Mouse (Mus musculus) G1E (cell line): ENCODE data around the gene Amt. TPM values are rescaled to one million over a fixed set of nuclear protein-coding genes. Genes with fewer than 3 reads are reported as not detected.

Experiments used
- ATAC-seq: 2 replicates; pipeline ENCODE4 v1.8.0; 2016; ENCODE audit warnings: mild to moderate bottlenecking; ENCODE audit not compliant: insufficient number of reproducible peaks, poor library complexity, low FRiP score, severe bottlenecking; ENCODE audit errors: extremely low read depth
- DNase-seq: peaks from one replicate; pipeline ENCODE4 v3.0.0; 2012; ENCODE audit warnings: low spot score
- H3K27me3 ChIP-seq: 2 replicates; pipeline ENCODE4 v1.6.1; 2012; ENCODE audit warnings: mild to moderate bottlenecking, low read length, inconsistent platforms; ENCODE audit not compliant: insufficient read depth
- H3K36me3 ChIP-seq: replicated peaks from 2 replicates; pipeline ENCODE3; 2012; ENCODE audit warnings: mild to moderate bottlenecking, inconsistent platforms
- H3K4me1 ChIP-seq: 2 replicates; pipeline ENCODE4 v1.6.1; 2012; ENCODE audit warnings: low read depth, low read length, inconsistent platforms, mixed read lengths; ENCODE audit not compliant: insufficient read depth
- H3K4me3 ChIP-seq: 2 replicates; pipeline ENCODE4 v1.5.1; 2012; ENCODE audit warnings: low read depth, mild to moderate bottlenecking, inconsistent platforms, low read length, moderate library complexity, mixed read lengths
- H3K9me3 ChIP-seq: replicated peaks from 2 replicates; pipeline ENCODE4 v1.6.1; 2012; ENCODE audit warnings: inconsistent platforms
- CTCF ChIP-seq: IDR thresholded peaks from 2 replicates; pipeline ENCODE4 v1.5.1; 2012; ENCODE audit warnings: low read depth, low read length, inconsistent platforms, mixed read lengths
- GATA1 ChIP-seq: IDR thresholded peaks from 2 replicates; pipeline ENCODE4 v1.6.1; 2012; ENCODE audit warnings: borderline replicate concordance, low read length, inconsistent platforms, mixed read lengths
- GATA2 ChIP-seq: IDR thresholded peaks from 2 replicates; pipeline ENCODE4 v1.6.1; 2012; ENCODE audit warnings: low read depth, low read length, inconsistent platforms, borderline replicate concordance
- POLR2AphosphoS5 ChIP-seq: IDR thresholded peaks from 2 replicates; pipeline ENCODE4 v1.6.1; 2012; ENCODE audit warnings: low read depth, low read length, inconsistent platforms; ENCODE audit not compliant: insufficient replicate concordance
- TAL1 ChIP-seq: conservative IDR thresholded peaks from 2 replicates; pipeline ENCODE4 v1.6.1; 2012; ENCODE audit warnings: low read depth, low read length, inconsistent platforms, mixed read lengths
- polyA plus RNA-seq: library from polyadenylated mRNA; stranded (reverse); fragments of >175 nt; gene quantifications from 2 replicates; pipeline ENCODE4 v1.2.3, GENCODE M21; 2012
- total RNA-seq, 2 experiments: library from RNA; stranded (forward) in 1 of 2; stranded (reverse) in 1 of 2; fragments of 200-1000 nt in 1 of 2; fragments of >200 nt in 1 of 2; fragmentation: Nextera tagmentation in 1 of 2; gene quantifications; 2 replicates each; pipeline ENCODE4 v1.2.3; 2014 to 2017

Gene Amt
- total and polyA plus RNA-seq, 3 experiments: 0.09 to 0.90 (median 0.44) TPM

DNA sequence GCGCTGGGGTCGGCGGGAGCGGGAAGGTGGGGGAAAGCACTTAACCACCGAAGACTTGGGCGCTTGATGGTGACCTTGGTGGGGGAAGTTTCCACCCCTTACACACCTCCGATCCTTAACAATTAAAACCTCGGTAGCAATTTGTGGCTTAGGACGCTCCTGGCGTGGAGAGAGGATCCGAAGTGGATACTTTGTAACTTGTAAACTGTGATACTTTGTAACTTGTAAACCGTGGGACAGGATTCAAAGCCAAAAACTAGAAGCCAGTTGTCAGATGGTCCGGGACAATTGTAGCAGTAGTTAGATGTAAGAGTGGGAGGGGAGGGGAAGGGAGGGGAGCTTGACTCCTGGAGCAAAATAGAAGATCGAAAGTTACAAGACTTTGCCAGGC, 51.6 kb downstream of the Amt start:
- H3K4me3 ChIP-seq: peak overlapping the region; percentile 96
- H3K4me1 ChIP-seq: peaks cover 48% of the 10 kb centered on the region
- DNase-seq (no peak), ATAC-seq (no peak)
- H3K27me3 ChIP-seq: no peaks in the 10 kb centered on the region
- H3K36me3 ChIP-seq: peaks cover 42% of the 10 kb centered on the region
- 0 out of 2 replicates have a peak, but pooled peaks cover 2% of the 10 kb centered on the region for H3K9me3 ChIP-seq
- no peak for TF ChIP-seq GATA2
- no peak for TF ChIP-seq TAL1
- no peak for TF ChIP-seq POLR2AphosphoS5
- no peak for TF ChIP-seq CTCF
- TF ChIP-seq GATA1: no peak

GRCm38 (mm10) chr9:108349727-108350126, 53.1 kb downstream of the Amt start:
- Histone ChIP-seq H3K4me3 (no peak overlapping the region; the same call in 1 of the 2 replicates), H3K4me1 (peaks cover 34% of the 10 kb centered on the region), H3K27me3 (no peaks in the 10 kb centered on the region), H3K36me3 (peaks cover 56% of the 10 kb centered on the region), H3K9me3 (0 out of 2 replicates have a peak, but pooled peaks cover 2% of the 10 kb centered on the region)
- no peak for DNase-seq
- peak; percentile 25; the same call in 1 of the 2 replicates for ATAC-seq
- TF ChIP-seq CTCF (no peak), TAL1 (peak; percentile 29; the same call in 1 of the 2 replicates)

Other genes starting within 250 kb of the Amt start
Only the 20 nearest of the 21 such genes appear.
- gene Amigo3, start 243.7 kb upstream of the Amt start, total RNA-seq (2014; fragmentation: Nextera tagmentation): 0.63 TPM in 1 of 2 replicates, not detected in the other
- gene Amigo3, start 243.7 kb upstream of the Amt start, total RNA-seq (2017): 1.7 and 2.0 TPM in 2 replicates
- 0.31 and 0.35 TPM in 2 replicates for gene Amigo3, start 243.7 kb upstream of the Amt start, polyA plus RNA-seq
- gene Mst1, start 216.4 kb upstream of the Amt start, total RNA-seq (2014; fragmentation: Nextera tagmentation): 7.1 and 11.0 TPM in 2 replicates
- 16.6 and 17.9 TPM in 2 replicates for gene Mst1, start 216.4 kb upstream of the Amt start, total RNA-seq (2017)
- 6.7 and 8.4 TPM in 2 replicates for gene Mst1, start 216.4 kb upstream of the Amt start, polyA plus RNA-seq
- gene Rnf123, start 213.5 kb upstream of the Amt start, total RNA-seq (2014; fragmentation: Nextera tagmentation): 104 and 255 TPM in 2 replicates
- 18.6 and 23.5 TPM in 2 replicates for gene Rnf123, start 213.5 kb upstream of the Amt start, total RNA-seq (2017)
- gene Rnf123, start 213.5 kb upstream of the Amt start, polyA plus RNA-seq: 39.5 and 74.5 TPM in 2 replicates
- 65.0 and 148 TPM in 2 replicates for gene Apeh, start 202.2 kb upstream of the Amt start, total RNA-seq (2014; fragmentation: Nextera tagmentation)
- 119 and 131 TPM in 2 replicates for gene Apeh, start 202.2 kb upstream of the Amt start, total RNA-seq (2017)
- gene Apeh, start 202.2 kb upstream of the Amt start, polyA plus RNA-seq: 48.8 and 67.5 TPM in 2 replicates
- gene Bsn, start 106.5 kb upstream of the Amt start, total RNA-seq (2014; fragmentation: Nextera tagmentation): 4.7 and 5.0 TPM in 2 replicates
- 2.8 and 3.1 TPM in 2 replicates for gene Bsn, start 106.5 kb upstream of the Amt start, total RNA-seq (2017)
- gene Bsn, start 106.5 kb upstream of the Amt start, polyA plus RNA-seq: 6.1 and 7.9 TPM in 2 replicates
- 21.9 and 22.1 TPM in 2 replicates for gene Dag1, start 32.9 kb upstream of the Amt start, total RNA-seq (2014; fragmentation: Nextera tagmentation)
- 6.0 and 6.1 TPM in 2 replicates for gene Dag1, start 32.9 kb upstream of the Amt start, total RNA-seq (2017)
- 11.9 and 13.5 TPM in 2 replicates for gene Dag1, start 32.9 kb upstream of the Amt start, polyA plus RNA-seq
- gene Nicn1, start 6.4 kb upstream of the Amt start, total RNA-seq (2014; fragmentation: Nextera tagmentation): 17.6 and 20.2 TPM in 2 replicates
- 5.8 and 7.6 TPM in 2 replicates for gene Nicn1, start 6.4 kb upstream of the Amt start, total RNA-seq (2017)
- gene Nicn1, start 6.4 kb upstream of the Amt start, polyA plus RNA-seq: 0.35 and 0.52 TPM in 2 replicates
- gene Rhoa, start 9.3 kb downstream of the Amt start, total RNA-seq (2014; fragmentation: Nextera tagmentation): 409 and 426 TPM in 2 replicates
- 215 and 235 TPM in 2 replicates for gene Rhoa, start 9.3 kb downstream of the Amt start, total RNA-seq (2017)
- gene Rhoa, start 9.3 kb downstream of the Amt start, polyA plus RNA-seq: 122 and 136 TPM in 2 replicates
- 24.2 TPM in 2 replicates for gene Tcta, start 9.3 kb downstream of the Amt start, total RNA-seq (2014; fragmentation: Nextera tagmentation)
- 11.9 and 14.6 TPM in 2 replicates for gene Tcta, start 9.3 kb downstream of the Amt start, total RNA-seq (2017)
- gene Tcta, start 9.3 kb downstream of the Amt start, polyA plus RNA-seq: 1.5 and 3.6 TPM in 2 replicates
- gene Gpx1, start 42.0 kb downstream of the Amt start, total RNA-seq (2014; fragmentation: Nextera tagmentation): 1,641 and 1,695 TPM in 2 replicates
- gene Gpx1, start 42.0 kb downstream of the Amt start, total RNA-seq (2017): 1,228 and 1,354 TPM in 2 replicates
- gene Gpx1, start 42.0 kb downstream of the Amt start, polyA plus RNA-seq: 470 and 543 TPM in 2 replicates
- gene Usp4, start 51.0 kb downstream of the Amt start, total RNA-seq (2014; fragmentation: Nextera tagmentation): 126 and 131 TPM in 2 replicates
- 76.5 and 78.6 TPM in 2 replicates for gene Usp4, start 51.0 kb downstream of the Amt start, total RNA-seq (2017)
- gene Usp4, start 51.0 kb downstream of the Amt start, polyA plus RNA-seq: 60.8 and 97.3 TPM in 2 replicates
- not detected in 2 replicates for gene 1700102P08Rik, start 96.0 kb downstream of the Amt start, total RNA-seq (2014; fragmentation: Nextera tagmentation)
- 0.44 and 1.3 TPM in 2 replicates for gene 1700102P08Rik, start 96.0 kb downstream of the Amt start, total RNA-seq (2017)
- 0.29 and 0.81 TPM in 2 replicates for gene 1700102P08Rik, start 96.0 kb downstream of the Amt start, polyA plus RNA-seq
- not detected in 2 replicates for gene Ccdc36, start 131.6 kb downstream of the Amt start, total RNA-seq (2014; fragmentation: Nextera tagmentation)
- gene Ccdc36, start 131.6 kb downstream of the Amt start, total RNA-seq (2017): 0.22 TPM in 1 of 2 replicates, not detected in the other
- not detected in 2 replicates for gene Ccdc36, start 131.6 kb downstream of the Amt start, polyA plus RNA-seq
- not detected in 2 replicates for gene BC048562, start 139.6 kb downstream of the Amt start, total RNA-seq (2014; fragmentation: Nextera tagmentation)
- 0.22 TPM in 1 of 2 replicates, not detected in the other for gene BC048562, start 139.6 kb downstream of the Amt start, total RNA-seq (2017)
- 0.08 TPM in 1 of 2 replicates, not detected in the other for gene BC048562, start 139.6 kb downstream of the Amt start, polyA plus RNA-seq
- 52.4 and 53.0 TPM in 2 replicates for gene Ccdc71, start 163.7 kb downstream of the Amt start, total RNA-seq (2014; fragmentation: Nextera tagmentation)
- gene Ccdc71, start 163.7 kb downstream of the Amt start, total RNA-seq (2017): 20.3 and 22.3 TPM in 2 replicates
- 24.1 and 25.6 TPM in 2 replicates for gene Ccdc71, start 163.7 kb downstream of the Amt start, polyA plus RNA-seq
- gene Klhdc8b, start 164.7 kb downstream of the Amt start, total RNA-seq (2014; fragmentation: Nextera tagmentation): 14.7 and 21.2 TPM in 2 replicates
- 52.8 and 63.1 TPM in 2 replicates for gene Klhdc8b, start 164.7 kb downstream of the Amt start, total RNA-seq (2017)
- gene Klhdc8b, start 164.7 kb downstream of the Amt start, polyA plus RNA-seq: 112 and 116 TPM in 2 replicates
- gene Lamb2, start 182.9 kb downstream of the Amt start, total RNA-seq (2014; fragmentation: Nextera tagmentation): 0.15 TPM in 1 of 2 replicates, not detected in the other
- 0.11 and 0.17 TPM in 2 replicates for gene Lamb2, start 182.9 kb downstream of the Amt start, total RNA-seq (2017)
- 0.07 TPM in 2 replicates for gene Lamb2, start 182.9 kb downstream of the Amt start, polyA plus RNA-seq
- gene Usp19, start 193.7 kb downstream of the Amt start, total RNA-seq (2014; fragmentation: Nextera tagmentation): 70.6 and 197 TPM in 2 replicates
- 41.3 and 44.7 TPM in 2 replicates for gene Usp19, start 193.7 kb downstream of the Amt start, total RNA-seq (2017)
- 87.7 and 102 TPM in 2 replicates for gene Usp19, start 193.7 kb downstream of the Amt start, polyA plus RNA-seq
- gene Qars, start 210.9 kb downstream of the Amt start, total RNA-seq (2014; fragmentation: Nextera tagmentation): 320 and 349 TPM in 2 replicates
- gene Qars, start 210.9 kb downstream of the Amt start, total RNA-seq (2017): 196 and 201 TPM in 2 replicates
- 138 and 248 TPM in 2 replicates for gene Qars, start 210.9 kb downstream of the Amt start, polyA plus RNA-seq
- 179 and 214 TPM in 2 replicates for gene Qrich1, start 220.0 kb downstream of the Amt start, total RNA-seq (2014; fragmentation: Nextera tagmentation)
- 150 and 161 TPM in 2 replicates for gene Qrich1, start 220.0 kb downstream of the Amt start, total RNA-seq (2017)
- gene Qrich1, start 220.0 kb downstream of the Amt start, polyA plus RNA-seq: 99.7 and 143 TPM in 2 replicates